Mouse (Mus musculus) G1E (cell line): ENCODE data around the gene 4921539E11Rik.

Experiments
- CTCF ChIP-seq: IDR thresholded peaks from 2 replicates; pipeline ENCODE4 v1.5.1; 2012; ENCODE audit warnings: low read depth, low read length, inconsistent platforms, mixed read lengths
- GATA1 ChIP-seq: IDR thresholded peaks from 2 replicates; pipeline ENCODE4 v1.6.1; 2012; ENCODE audit warnings: borderline replicate concordance, low read length, inconsistent platforms, mixed read lengths
- GATA2 ChIP-seq: IDR thresholded peaks from 2 replicates; pipeline ENCODE4 v1.6.1; 2012; ENCODE audit warnings: low read depth, low read length, inconsistent platforms, borderline replicate concordance
- TAL1 ChIP-seq: conservative IDR thresholded peaks from 2 replicates; pipeline ENCODE4 v1.6.1; 2012; ENCODE audit warnings: low read depth, low read length, inconsistent platforms, mixed read lengths

- TF ChIP-seq CTCF (no peak), GATA1 (no peak), TAL1 (no peak), GATA2 (no peak)
Measured at GRCm38 (mm10) chr4:103216046-103216445, 74.6 kb downstream of the 4921539E11Rik start.
